Mouse (Mus musculus) embryonic fibroblast, embryonic 13.5 days (primary cell): ENCODE results near the gene Rgs9. TPM values are rescaled to one million over a fixed set of nuclear protein-coding genes. Genes with fewer than 3 reads are reported as not detected.

Experiments
- H3K27ac ChIP-seq: 2 replicates; pipeline ENCODE4 v1.5.1; 2012; ENCODE audit warnings: low read length, control low read depth, inconsistent platforms; ENCODE audit not compliant: insufficient read depth
- H3K4me1 ChIP-seq: 2 replicates; pipeline ENCODE4 v1.6.1; 2011; ENCODE audit warnings: low read length; ENCODE audit not compliant: control insufficient read depth, insufficient read depth
- H3K4me3 ChIP-seq: 2 replicates; pipeline ENCODE4 v1.5.1; 2011; ENCODE audit warnings: mild to moderate bottlenecking, control low read depth, low read length; ENCODE audit not compliant: insufficient read depth
- CTCF ChIP-seq: IDR thresholded peaks from 2 replicates; pipeline ENCODE4 v1.5.1; 2011; ENCODE audit warnings: mild to moderate bottlenecking, control low read depth, low read length, moderate library complexity, borderline replicate concordance; ENCODE audit not compliant: insufficient read depth
- POLR2A ChIP-seq: IDR thresholded peaks from 2 replicates; pipeline ENCODE4 v1.6.1; 2011; ENCODE audit warnings: low read depth, mild to moderate bottlenecking, control low read depth, low read length, moderate library complexity
- polyA plus RNA-seq: library from polyadenylated mRNA; stranded (reverse); fragments of >200 nt; gene quantifications from 2 replicates; pipeline ENCODE4 v1.2.4, GENCODE M21; 2011; ENCODE audit warnings: low read depth; ENCODE audit not compliant: missing spikeins, insufficient read length

The Rgs9 gene
- polyA plus RNA-seq, 1 experiment = 0.33 TPM

DNA sequence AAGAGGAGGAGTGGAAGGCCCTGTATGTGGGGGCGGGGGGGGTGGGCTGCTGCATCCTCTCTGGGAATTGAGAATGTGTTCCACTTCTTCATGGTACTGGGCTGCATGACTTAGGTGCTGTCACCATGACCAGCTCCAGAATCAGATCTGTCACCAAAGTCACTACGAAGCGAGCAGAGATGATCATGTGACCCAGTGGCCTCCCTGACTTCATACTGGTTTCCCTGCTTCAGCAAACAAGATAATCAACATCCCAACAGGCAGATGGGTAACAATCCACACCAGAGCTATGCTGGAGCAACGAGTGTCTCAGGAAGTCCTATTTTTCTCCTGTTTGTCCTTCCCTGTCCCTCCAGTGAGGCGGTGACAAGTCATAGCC is 28.7 kb downstream of the Rgs9 start:
- no peak overlapping the region for H3K27ac ChIP-seq
- no peaks in the 10 kb centered on the region for H3K4me1 ChIP-seq
- H3K4me3 ChIP-seq = no peak overlapping the region
- TF ChIP-seq POLR2A (no peak), CTCF (no peak)

- Histone ChIP-seq H3K27ac (no peak overlapping the region), H3K4me3 (no peak overlapping the region), H3K4me1 (no peaks in the 10 kb centered on the region)
- TF ChIP-seq POLR2A = no peak
- no peak for TF ChIP-seq CTCF
These were observed 31.6 kb downstream of the Rgs9 start for GRCm38 (mm10) chr11:109266161-109266910.

DNA sequence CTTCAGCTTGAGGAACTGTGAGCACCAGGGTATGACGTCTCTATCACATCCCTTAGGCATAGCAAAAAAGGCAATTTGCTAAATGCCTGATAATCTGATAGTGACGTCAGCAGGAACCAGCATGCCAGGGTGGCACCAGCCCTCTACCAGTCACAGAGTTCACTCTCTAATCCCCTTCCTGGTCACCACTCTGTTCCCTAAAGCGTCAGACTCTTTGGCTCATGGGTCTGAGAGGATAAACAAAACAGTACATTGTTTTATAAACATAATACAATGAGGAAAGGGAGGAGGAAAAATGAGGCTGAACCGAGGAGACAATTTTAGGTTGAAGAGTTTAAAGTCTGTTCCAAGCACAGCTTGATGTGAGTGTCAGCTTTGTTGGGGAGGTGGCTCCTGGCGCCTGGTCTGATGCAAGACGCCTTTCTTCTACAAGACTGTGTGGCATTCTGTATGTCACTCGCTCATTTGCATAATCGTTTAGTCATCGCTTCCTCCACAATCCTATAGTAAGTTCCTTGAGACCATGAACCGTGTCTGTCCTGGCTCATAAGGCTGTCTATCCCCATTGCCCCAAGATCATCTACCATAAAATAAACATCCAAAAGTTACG is 33.7 kb downstream of the Rgs9 start:
- no peak for TF ChIP-seq CTCF
- TF ChIP-seq POLR2A = no peak
- no peaks in the 10 kb centered on the region for H3K4me1 ChIP-seq
- H3K4me3 ChIP-seq = no peak overlapping the region
- H3K27ac ChIP-seq = no peak overlapping the region

- H3K4me1 ChIP-seq = no peaks in the 10 kb centered on the region
- no peak overlapping the region for H3K27ac ChIP-seq
- no peak overlapping the region for H3K4me3 ChIP-seq
- no peak for TF ChIP-seq CTCF
- no peak for TF ChIP-seq POLR2A
These were observed 37.4 kb downstream of the Rgs9 start for GRCm38 (mm10) chr11:109260561-109260960.

- Histone ChIP-seq H3K4me3 (no peak overlapping the region), H3K27ac (no peak overlapping the region), H3K4me1 (no peaks in the 10 kb centered on the region)
- TF ChIP-seq CTCF (no peak), POLR2A (no peak)
These were observed 38.7 kb downstream of the Rgs9 start for GRCm38 (mm10) chr11:109258941-109259910.

GRCm38 (mm10) chr11:109257824-109258223 is 40.1 kb downstream of the Rgs9 start:
- no peak for TF ChIP-seq POLR2A
- no peak for TF ChIP-seq CTCF
- H3K4me1 ChIP-seq = no peaks in the 10 kb centered on the region
- no peak overlapping the region for H3K27ac ChIP-seq
- H3K4me3 ChIP-seq = no peak overlapping the region

DNA sequence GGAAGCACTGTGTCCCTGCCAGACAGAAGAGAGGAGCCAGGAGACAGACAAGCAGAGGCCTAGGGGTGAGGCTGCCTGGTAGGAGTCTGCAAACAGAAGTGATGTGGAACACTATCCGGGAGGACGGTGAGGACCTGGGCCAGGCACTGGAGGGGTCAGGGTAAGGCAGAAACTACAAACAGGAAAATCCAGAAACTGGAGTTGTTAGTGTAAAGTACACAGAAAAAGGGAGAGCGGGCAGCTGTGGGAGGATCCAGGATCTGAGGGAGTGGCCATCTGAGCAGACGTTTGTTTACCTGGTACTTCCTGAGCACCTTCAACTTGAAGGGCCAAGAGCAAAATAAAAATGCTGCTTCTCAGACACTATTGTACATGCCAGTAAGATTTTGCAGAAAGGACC is 42.9 kb downstream of the Rgs9 start:
- Histone ChIP-seq H3K4me3 (no peak overlapping the region), H3K4me1 (no peaks in the 10 kb centered on the region), H3K27ac (no peak overlapping the region)
- TF ChIP-seq CTCF (no peak), POLR2A (no peak)

DNA sequence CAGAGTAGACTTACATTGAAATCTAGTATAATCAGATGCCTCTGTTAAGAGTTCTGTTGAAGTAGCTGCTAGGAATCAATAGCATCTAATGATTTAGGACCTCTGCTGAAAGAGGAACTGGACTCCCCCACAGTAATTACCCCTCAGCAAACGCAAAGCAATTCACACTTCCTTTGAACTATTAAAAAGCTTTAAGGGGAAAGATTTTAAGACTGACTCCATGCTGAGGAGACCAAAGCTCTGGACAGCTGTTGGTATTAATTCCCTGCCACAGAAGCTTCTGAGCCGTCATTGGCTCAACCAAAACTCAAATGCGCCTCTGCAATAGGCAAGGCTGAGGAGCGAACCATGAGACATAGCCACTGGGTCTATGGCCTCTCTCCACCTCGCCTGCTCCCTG is 45.4 kb downstream of the Rgs9 start:
- H3K27ac ChIP-seq = no peak overlapping the region
- no peaks in the 10 kb centered on the region for H3K4me1 ChIP-seq
- no peak overlapping the region for H3K4me3 ChIP-seq
- no peak for TF ChIP-seq POLR2A
- TF ChIP-seq CTCF = no peak

- TF ChIP-seq CTCF (no peak), POLR2A (no peak)
- Histone ChIP-seq H3K4me3 (no peak overlapping the region), H3K4me1 (no peaks in the 10 kb centered on the region), H3K27ac (no peak overlapping the region)
These were observed 47.4 kb downstream of the Rgs9 start for GRCm38 (mm10) chr11:109250566-109250965.
